Mouse (Mus musculus): ENCODE results near the gene Zdhhc4. TPM values are rescaled to one million over a fixed set of nuclear protein-coding genes. Genes with fewer than 3 reads are reported as not detected.

Gene Zdhhc4
- polyA plus RNA-seq, 1 experiment from 2014 or later, result 72.7 TPM

DNA sequence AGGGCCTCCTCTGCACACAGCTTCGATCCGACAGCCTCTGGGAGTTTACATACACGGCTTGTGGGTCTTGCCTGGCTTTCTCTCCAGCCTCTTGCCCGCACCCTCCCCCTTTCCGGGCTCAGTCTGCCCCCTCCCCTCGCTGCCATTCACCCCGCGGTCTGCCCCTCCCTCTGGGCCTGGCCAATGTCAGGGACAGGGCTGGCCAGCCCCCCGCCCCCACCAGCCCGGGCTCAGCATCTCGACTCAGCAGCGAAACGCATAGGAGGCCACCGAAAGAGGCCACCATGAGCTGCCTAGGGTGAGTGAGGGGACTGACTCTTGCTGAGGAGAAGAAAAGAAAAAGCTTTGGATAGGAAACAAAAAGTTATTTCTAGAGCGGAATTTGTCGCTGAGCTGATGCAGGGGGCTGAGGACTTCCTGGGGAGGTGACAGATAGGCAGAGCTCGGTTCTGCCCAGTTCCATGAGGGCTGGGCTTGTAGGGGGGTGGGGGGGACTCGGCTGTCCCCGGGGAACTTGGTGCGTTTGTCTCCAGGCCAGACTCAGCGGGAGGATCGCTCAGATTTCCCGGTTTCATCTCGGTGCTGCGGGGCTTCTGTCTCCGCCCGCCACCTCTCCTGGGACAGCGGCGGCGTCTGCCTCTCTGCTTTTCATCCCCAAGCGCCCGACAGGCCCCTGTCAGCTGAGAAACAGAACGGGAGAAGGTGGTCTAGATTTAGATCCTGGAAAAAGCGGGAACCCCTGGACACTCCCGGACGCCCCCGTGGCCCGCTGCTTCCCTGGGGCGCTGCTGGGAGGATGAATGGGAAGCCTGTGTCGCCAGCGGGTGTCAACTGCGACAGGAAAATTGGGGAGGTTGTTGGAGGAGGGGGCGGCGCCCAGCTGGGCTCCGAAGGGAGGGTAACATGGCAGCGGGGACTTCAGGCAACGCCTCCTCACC, 34.9 kb upstream of the Zdhhc4 start:
- Histone ChIP-seq H3K4me1 (replicated peaks; ENCODE audit: control insufficient read depth, insufficient read depth, low read length) (peaks cover 4% of the 10 kb centered on the region), H3K9me3 (ENCODE audit: control insufficient read depth, low read length) (no peaks in the 10 kb centered on the region), H3K27ac (ENCODE audit: low read length) (no peak overlapping the region), H3K4me3 (ENCODE audit: low read length) (peak overlapping the region; percentile 53), H3K4me2 (ENCODE audit: low read depth, low read length) (peak overlapping the region; percentile 91), H3K27me3 (ENCODE audit: control insufficient read depth, insufficient read depth, low read depth, low read length) (peaks cover 21% of the 10 kb centered on the region), H3K36me3 (ENCODE audit: control insufficient read depth, insufficient read depth, low read length) (no peaks in the 10 kb centered on the region), H3K9ac (ENCODE audit: low read length) (peak overlapping the region; percentile 62)
- WGBS, result under 1% methylated on average over 47 of the region's 47 CpGs
- ATAC-seq (ENCODE audit: low read depth), result peak; percentile 83

DNA sequence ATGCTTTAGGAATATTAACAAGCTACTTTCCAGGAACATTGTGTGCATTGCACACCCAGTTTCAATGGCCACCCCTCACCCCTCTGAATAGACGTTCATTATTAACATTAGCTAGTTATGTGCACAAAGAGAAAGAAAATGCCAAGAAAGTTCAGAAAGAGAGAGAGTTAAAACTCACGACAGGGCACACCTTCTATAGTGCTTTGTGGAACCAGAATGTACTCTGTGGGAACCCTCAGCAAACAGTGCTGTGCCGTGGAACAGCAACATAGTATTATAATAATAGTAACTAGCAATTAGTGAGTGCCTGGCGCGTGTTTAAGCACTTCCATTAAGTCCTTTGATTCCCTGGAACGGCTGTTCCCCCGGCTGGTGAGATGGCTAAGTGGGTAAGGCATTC, 32.4 kb upstream of the Zdhhc4 start:
- no peak overlapping the region for H3K9ac ChIP-seq (ENCODE audit: low read length)
- H3K27me3 ChIP-seq (ENCODE audit: control insufficient read depth, insufficient read depth, low read depth, low read length), result peaks cover 35% of the 10 kb centered on the region
- peaks cover 8% of the 10 kb centered on the region for H3K4me1 ChIP-seq (replicated peaks; ENCODE audit: control insufficient read depth, insufficient read depth, low read length)
- no peaks in the 10 kb centered on the region for H3K9me3 ChIP-seq (ENCODE audit: control insufficient read depth, low read length)
- no peak overlapping the region for H3K27ac ChIP-seq (ENCODE audit: low read length)
- H3K36me3 ChIP-seq (ENCODE audit: control insufficient read depth, insufficient read depth, low read length), result no peaks in the 10 kb centered on the region
- no peak for ATAC-seq (ENCODE audit: low read depth)
- no peak overlapping the region for H3K4me2 ChIP-seq (ENCODE audit: low read depth, low read length)
- no peak overlapping the region for H3K4me3 ChIP-seq (ENCODE audit: low read length)
- 47% methylated on average over 7 of the region's 7 CpGs for WGBS

DNA sequence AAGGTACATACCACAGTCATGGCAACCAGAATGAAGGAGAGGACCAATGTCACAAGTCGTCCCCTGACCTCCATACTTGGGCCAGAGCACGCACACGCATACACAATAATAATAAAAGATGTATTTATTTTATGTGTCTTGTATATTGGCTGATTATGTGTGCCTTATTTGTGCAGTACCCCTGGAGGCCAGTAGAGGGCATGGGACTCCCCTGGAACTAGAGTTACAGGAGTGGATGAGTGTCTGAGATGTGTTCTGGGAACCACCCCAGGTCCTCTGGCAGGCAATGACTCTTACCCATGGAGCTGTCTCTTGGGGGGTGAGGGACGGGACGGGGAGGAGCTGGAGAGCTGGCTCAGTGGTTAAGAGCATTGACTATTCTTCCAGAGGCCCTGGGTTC, 30.9 kb upstream of the Zdhhc4 start:
- Histone ChIP-seq H3K36me3 (ENCODE audit: control insufficient read depth, insufficient read depth, low read length) (no peaks in the 10 kb centered on the region), H3K27ac (ENCODE audit: low read length) (no peak overlapping the region), H3K9ac (ENCODE audit: low read length) (no peak overlapping the region), H3K27me3 (ENCODE audit: control insufficient read depth, insufficient read depth, low read depth, low read length) (peaks cover 34% of the 10 kb centered on the region), H3K4me1 (replicated peaks; ENCODE audit: control insufficient read depth, insufficient read depth, low read length) (peaks cover 8% of the 10 kb centered on the region), H3K9me3 (ENCODE audit: control insufficient read depth, low read length) (no peaks in the 10 kb centered on the region), H3K4me3 (ENCODE audit: low read length) (no peak overlapping the region), H3K4me2 (ENCODE audit: low read depth, low read length) (no peak overlapping the region)
- ATAC-seq (ENCODE audit: low read depth), result no peak
- WGBS, result 55% methylated on average over 5 of the region's 5 CpGs

DNA sequence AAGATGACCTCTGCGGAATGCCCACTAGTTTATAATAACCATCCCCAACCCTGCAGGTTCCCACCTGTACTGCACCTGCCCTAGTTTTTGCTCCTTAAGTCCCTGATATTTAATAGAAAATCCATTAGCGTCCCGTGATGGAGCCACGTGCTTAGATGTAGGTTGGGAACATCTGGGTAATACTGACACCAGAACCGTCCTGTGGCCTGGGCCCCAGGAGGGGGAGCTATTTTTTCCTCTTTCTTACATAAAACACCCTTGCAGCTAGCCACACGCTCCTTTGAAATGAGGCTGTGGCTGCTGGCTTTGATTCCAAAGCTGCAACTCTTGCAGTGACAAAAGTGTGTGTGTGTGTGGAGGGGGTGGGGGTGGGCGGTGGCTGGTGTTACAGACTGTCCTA, 30.2 kb upstream of the Zdhhc4 start:
- ATAC-seq (ENCODE audit: low read depth), result no peak
- peaks cover 26% of the 10 kb centered on the region for H3K27me3 ChIP-seq (ENCODE audit: control insufficient read depth, insufficient read depth, low read depth, low read length)

DNA sequence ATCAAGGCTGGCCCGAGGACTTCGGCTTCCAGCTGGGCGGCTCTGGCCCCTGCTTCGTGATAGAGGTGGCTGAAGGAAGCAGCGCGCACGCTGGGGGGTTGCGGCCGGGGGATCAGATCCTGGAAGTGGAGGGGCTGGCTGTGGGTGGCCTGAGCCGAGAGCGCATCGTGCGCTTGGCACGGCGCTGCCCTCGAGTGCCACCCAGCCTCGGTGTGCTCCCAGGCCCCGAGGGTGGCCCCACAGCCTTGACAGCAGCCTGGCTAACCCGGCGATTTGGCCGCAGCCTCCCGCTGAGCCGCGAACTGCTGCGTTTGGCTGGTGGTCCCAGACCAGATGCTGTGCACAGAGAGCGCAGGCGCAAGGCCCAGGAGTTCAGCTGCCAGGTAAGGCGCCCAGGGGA, 28.5 kb upstream of the Zdhhc4 start:
- Histone ChIP-seq H3K9ac (ENCODE audit: low read length) (no peak overlapping the region), H3K4me2 (ENCODE audit: low read depth, low read length) (peak overlapping the region; percentile 35), H3K9me3 (ENCODE audit: control insufficient read depth, low read length) (no peaks in the 10 kb centered on the region), H3K27ac (ENCODE audit: low read length) (no peak overlapping the region), H3K36me3 (ENCODE audit: control insufficient read depth, insufficient read depth, low read length) (no peaks in the 10 kb centered on the region), H3K27me3 (ENCODE audit: control insufficient read depth, insufficient read depth, low read depth, low read length) (peaks cover 26% of the 10 kb centered on the region), H3K4me1 (replicated peaks; ENCODE audit: control insufficient read depth, insufficient read depth, low read length) (peaks cover 4% of the 10 kb centered on the region; the same call in 1 of the 2 replicates), H3K4me3 (ENCODE audit: low read length) (0 out of 2 replicates have a peak overlapping the region, but pooled peaks have one; percentile 12)
- WGBS, result 3% methylated on average over 28 of the region's 28 CpGs
- ATAC-seq (ENCODE audit: low read depth), result no peak

More for the DNA sequence above, 30.2 kb upstream of the Zdhhc4 start:
- Histone ChIP-seq H3K4me1 (replicated peaks; ENCODE audit: control insufficient read depth, insufficient read depth, low read length) (peaks cover 6% of the 10 kb centered on the region), H3K4me2 (ENCODE audit: low read depth, low read length) (no peak overlapping the region), H3K4me3 (ENCODE audit: low read length) (no peak overlapping the region), H3K9me3 (ENCODE audit: control insufficient read depth, low read length) (no peaks in the 10 kb centered on the region), H3K27ac (ENCODE audit: low read length) (no peak overlapping the region), H3K9ac (ENCODE audit: low read length) (no peak overlapping the region), H3K36me3 (ENCODE audit: control insufficient read depth, insufficient read depth, low read length) (no peaks in the 10 kb centered on the region)
- WGBS, result 30% methylated on average over 7 of the region's 7 CpGs

DNA sequence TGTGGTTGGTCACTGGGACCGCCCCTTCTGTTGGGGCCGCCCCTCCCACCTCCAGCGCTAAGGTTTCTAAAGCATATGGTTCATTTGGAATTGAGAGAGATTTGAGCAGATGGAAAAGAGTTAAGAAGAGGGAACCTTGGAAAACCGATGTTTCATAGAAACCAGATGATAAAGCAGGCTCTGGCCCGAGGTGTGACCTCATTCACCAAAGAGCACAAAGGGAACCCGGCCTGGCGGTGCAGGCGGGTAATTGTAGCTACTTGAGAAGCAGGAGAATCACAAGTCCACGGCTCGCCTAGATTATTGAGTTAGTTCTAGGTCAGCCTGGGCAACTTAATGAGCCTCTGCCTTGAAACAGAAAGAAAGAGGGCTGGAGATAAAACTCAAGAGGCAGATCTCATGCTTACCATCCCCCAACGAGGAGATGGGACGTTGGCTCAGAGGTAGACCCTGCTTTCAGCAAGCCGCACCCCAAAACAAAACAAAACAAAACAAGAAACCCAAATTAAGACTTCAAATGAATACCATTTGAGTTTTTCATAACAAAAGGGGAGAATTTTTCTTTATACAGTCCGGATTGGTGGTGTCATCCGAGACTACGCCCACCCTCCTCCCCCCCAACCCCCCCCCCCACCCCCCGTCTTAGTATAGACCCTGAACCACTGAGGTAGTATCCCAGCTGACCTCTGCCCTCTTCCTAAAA, 27.8 kb upstream of the Zdhhc4 start, which contains the start of gene Grid2ip:
Gene Grid2ip, plus strand, starts transcription at position 653 of the 703 bp plus-strand sequence.
- ATAC-seq (ENCODE audit: low read depth), result no peak
- 15% methylated on average over 17 of the region's 17 CpGs for WGBS
- no peak within 1 kb of the TSS for H3K9ac ChIP-seq (ENCODE audit: low read length)
- no peak within 1 kb of the TSS for H3K27ac ChIP-seq (ENCODE audit: low read length)
- no peaks in the 10 kb centered on the region for H3K9me3 ChIP-seq (ENCODE audit: control insufficient read depth, low read length)
- H3K4me2 ChIP-seq (ENCODE audit: low read depth, low read length), result peak within 1 kb of the TSS; percentile 35
- no peaks in the 10 kb centered on the region for H3K36me3 ChIP-seq (ENCODE audit: control insufficient read depth, insufficient read depth, low read length)
- peaks cover 4% of the 10 kb centered on the region; the same call in 1 of the 2 replicates for H3K4me1 ChIP-seq (replicated peaks; ENCODE audit: control insufficient read depth, insufficient read depth, low read length)
- 0 out of 2 replicates have a peak within 1 kb of the TSS, but pooled peaks have one; percentile 12 for H3K4me3 ChIP-seq (ENCODE audit: low read length)
- peaks cover 26% of the 10 kb centered on the region for H3K27me3 ChIP-seq (ENCODE audit: control insufficient read depth, insufficient read depth, low read depth, low read length)

DNA sequence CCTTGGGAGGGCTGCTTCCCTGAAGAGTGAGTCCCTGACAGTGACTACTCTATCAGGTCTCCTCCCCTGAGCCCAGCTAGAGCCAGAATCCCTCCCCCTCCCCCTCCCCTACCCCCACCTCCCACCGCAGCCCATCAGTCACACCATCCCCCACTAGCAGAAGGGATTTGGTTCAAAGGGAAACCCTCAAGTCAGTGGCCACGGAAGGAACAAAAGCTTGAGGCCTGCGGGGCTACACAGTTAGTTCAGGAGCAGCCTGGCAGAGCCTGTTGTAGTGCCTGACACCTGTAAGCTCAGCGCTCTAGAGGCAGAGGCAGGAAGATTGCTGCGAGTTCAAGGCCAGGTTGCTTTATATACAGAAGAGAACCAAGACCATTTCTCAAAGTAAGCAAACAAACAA, 27.0 kb upstream of the Zdhhc4 start:
- H3K4me2 ChIP-seq (ENCODE audit: low read depth, low read length), result no peak overlapping the region
- H3K9ac ChIP-seq (ENCODE audit: low read length), result no peak overlapping the region
- no peaks in the 10 kb centered on the region for H3K36me3 ChIP-seq (ENCODE audit: control insufficient read depth, insufficient read depth, low read length)
- H3K4me1 ChIP-seq (replicated peaks; ENCODE audit: control insufficient read depth, insufficient read depth, low read length), result peaks cover 4% of the 10 kb centered on the region; the same call in 1 of the 2 replicates
- no peak for ATAC-seq (ENCODE audit: low read depth)
- H3K9me3 ChIP-seq (ENCODE audit: control insufficient read depth, low read length), result peaks cover 1% of the 10 kb centered on the region
- H3K4me3 ChIP-seq (ENCODE audit: low read length), result no peak overlapping the region
- WGBS, result 32% methylated on average over 5 of the region's 5 CpGs
- no peak overlapping the region for H3K27ac ChIP-seq (ENCODE audit: low read length)
- peaks cover 26% of the 10 kb centered on the region for H3K27me3 ChIP-seq (ENCODE audit: control insufficient read depth, insufficient read depth, low read depth, low read length)

DNA sequence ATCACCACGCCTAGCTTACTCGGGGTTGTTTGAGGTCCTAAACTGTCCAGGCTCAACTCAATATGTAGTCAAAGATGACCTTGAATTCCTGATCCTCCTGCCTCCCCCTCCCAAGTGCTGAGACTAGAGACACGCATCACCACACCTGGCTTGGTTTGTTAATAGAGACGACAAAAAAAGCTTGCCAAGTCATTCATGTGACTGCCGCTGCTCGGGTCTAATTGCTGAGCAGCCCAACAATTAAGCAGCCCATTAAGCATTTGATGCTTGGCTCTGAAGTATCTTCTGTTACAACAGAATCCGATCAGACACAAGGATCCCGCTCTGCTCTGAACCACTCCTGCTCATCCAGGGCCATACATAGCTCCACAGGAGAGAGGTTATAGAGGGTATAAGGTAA, 17.3 kb upstream of the Zdhhc4 start:
- Histone ChIP-seq H3K4me1 (replicated peaks; ENCODE audit: control insufficient read depth, insufficient read depth, low read length) (no peaks in the 10 kb centered on the region), H3K27me3 (ENCODE audit: control insufficient read depth, insufficient read depth, low read depth, low read length) (no peaks in the 10 kb centered on the region), H3K27ac (ENCODE audit: low read length) (no peak overlapping the region), H3K4me3 (ENCODE audit: low read length) (no peak overlapping the region), H3K4me2 (ENCODE audit: low read depth, low read length) (no peak overlapping the region), H3K9ac (ENCODE audit: low read length) (no peak overlapping the region), H3K36me3 (ENCODE audit: control insufficient read depth, insufficient read depth, low read length) (no peaks in the 10 kb centered on the region), H3K9me3 (ENCODE audit: control insufficient read depth, low read length) (peaks cover 8% of the 10 kb centered on the region)
- 77% methylated on average over 8 of the region's 8 CpGs for WGBS
- ATAC-seq (ENCODE audit: low read depth), result no peak

DNA sequence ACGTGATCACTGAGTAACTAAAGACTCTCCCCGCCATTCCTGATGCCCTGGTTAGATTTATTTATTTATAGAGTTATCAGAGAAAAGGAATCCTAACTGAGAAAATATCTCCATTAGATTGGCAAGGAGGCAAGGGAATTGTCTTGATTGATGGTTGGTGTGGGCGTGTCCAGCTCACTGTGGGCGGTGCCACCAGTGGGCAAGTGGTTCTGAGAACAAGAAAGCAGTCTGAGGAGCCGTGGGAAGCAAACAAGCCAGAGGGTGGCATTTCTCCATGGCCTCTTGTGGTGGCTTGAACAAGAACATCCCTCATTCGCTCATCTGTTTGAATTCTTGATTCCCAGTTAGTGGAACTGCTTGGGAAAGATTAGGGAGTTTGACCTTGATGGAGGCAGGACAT, 10.5 kb upstream of the Zdhhc4 start:
- Histone ChIP-seq H3K27ac (ENCODE audit: low read length) (no peak overlapping the region), H3K27me3 (ENCODE audit: control insufficient read depth, insufficient read depth, low read depth, low read length) (no peaks in the 10 kb centered on the region)
- WGBS, result 41% methylated on average over 6 of the region's 6 CpGs

More for the DNA sequence above, 10.5 kb upstream of the Zdhhc4 start:
- H3K4me3 ChIP-seq (ENCODE audit: low read length), result no peak overlapping the region
- H3K4me2 ChIP-seq (ENCODE audit: low read depth, low read length), result no peak overlapping the region
- H3K9me3 ChIP-seq (ENCODE audit: control insufficient read depth, low read length), result no peaks in the 10 kb centered on the region
- H3K4me1 ChIP-seq (replicated peaks; ENCODE audit: control insufficient read depth, insufficient read depth, low read length), result no peaks in the 10 kb centered on the region
- ATAC-seq (ENCODE audit: low read depth), result no peak
- no peak overlapping the region for H3K9ac ChIP-seq (ENCODE audit: low read length)
- no peaks in the 10 kb centered on the region for H3K36me3 ChIP-seq (ENCODE audit: control insufficient read depth, insufficient read depth, low read length)

All from lung, embryonic 16.5 days (tissue).